Mouse (Mus musculus) small intestine, adult 2 months (tissue): ENCODE data around the gene Zfp365.

Source experiments
- CTCF ChIP-seq: fragments of 200-500 bp; IDR thresholded peaks from 2 replicates; pipeline ENCODE4 v1.5.1; 2012; ENCODE audit warnings: low read depth, mild to moderate bottlenecking, control low read depth, inconsistent platforms, low read length, moderate library complexity, mixed read lengths; ENCODE audit not compliant: insufficient replicate concordance, insufficient read length; ENCODE audit errors: extremely low read depth
- POLR2A ChIP-seq: fragments of 200-500 bp; IDR thresholded peaks from 2 replicates; pipeline ENCODE4 v1.6.1; 2012; ENCODE audit warnings: low read depth, mild to moderate bottlenecking, control low read depth, inconsistent platforms, low read length, moderate library complexity

DNA sequence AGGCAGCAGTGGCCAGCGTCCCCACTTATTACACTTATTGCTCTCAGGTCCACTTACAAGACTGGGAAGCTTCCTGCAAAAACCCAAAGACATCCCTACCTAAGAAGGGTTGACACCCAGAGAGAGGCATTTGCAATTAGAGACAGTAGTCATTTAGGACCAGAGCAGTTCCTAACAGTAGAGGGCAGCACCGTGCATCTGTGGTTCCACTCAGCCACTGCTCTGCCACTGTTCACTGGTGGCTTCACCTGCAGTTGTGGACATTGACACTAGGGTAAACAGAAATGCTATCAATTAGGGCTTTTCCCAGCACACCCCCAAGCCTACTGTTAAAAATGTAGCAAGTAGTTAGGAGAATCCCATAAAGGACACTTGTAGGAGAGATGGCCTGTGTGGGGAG, 40.7 kb downstream of the Zfp365 start:
- TF ChIP-seq POLR2A (no peak), CTCF (peak; percentile 66; the same call in 1 of the 2 replicates)
